In the genomic region with DNA sequence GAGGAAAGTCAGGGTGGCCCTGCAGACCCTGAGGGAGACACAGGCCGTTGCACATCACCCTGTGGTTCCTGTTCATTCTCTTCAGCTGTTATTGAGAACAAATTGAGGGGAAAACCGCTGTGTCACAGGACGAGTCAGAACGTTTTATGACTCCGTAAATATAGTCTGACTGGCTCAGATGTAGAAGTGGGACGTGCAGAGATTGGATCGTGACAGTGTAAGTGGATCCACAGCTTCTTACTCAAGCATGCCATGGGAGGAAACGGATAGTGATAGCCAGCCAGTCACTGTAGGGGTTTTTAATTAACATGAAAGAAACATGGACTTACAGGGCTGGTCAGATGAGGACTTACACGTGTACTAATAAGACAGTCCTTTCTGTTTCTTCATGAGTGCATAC, we compare ENCODE assay signal across 32 mouse cellular contexts.
DNase-seq lines count a peak whose midpoint lies in the region; ATAC-seq and TF ChIP-seq lines count a peak whose summit lies in the region.
"Had no signal": no experiment of that assay in that cellular context is flagged by ENCODE, and none has a peak within 500 bp of the region (broad histone marks: within the 10 kb centered on the region; RNA-seq: fewer than 3 reads in every experiment).

No protein-coding gene starts in this region.

- peaks cover 46% of the 10 kb centered on the region for H3K36me3 ChIP-seq in kidney, embryonic 16.5 days (ENCODE audit: insufficient read depth, low read length)
- peaks cover 65% of the 10 kb centered on the region for H3K36me3 ChIP-seq in forebrain, embryonic 12.5 days (replicated peaks)

- TF ChIP-seq CTCF in gastrocnemius, adult 2 months (IDR thresholded peaks at IDR 0.05), result no peak

- 21% methylated on average over 9 of the region's 9 CpGs for WGBS in kidney, embryonic 16.5 days
- 90% methylated on average over 9 of the region's 9 CpGs for WGBS in forebrain, embryonic 12.5 days

- no peak overlapping the region for H3K4me2 ChIP-seq in kidney, embryonic 16.5 days (replicated peaks; ENCODE audit: low read depth, low read length)
- H3K4me2 ChIP-seq in forebrain, embryonic 12.5 days, result no peak overlapping the region
- H3K4me2 ChIP-seq: embryonic facial prominence, embryonic 13.5 days; forebrain, embryonic 13.5 days; heart, embryonic 12.5 days; heart, embryonic 15.5 days; hindbrain, embryonic 14.5 days had no signal

- peak; percentile 67 for ATAC-seq in kidney, embryonic 16.5 days (ENCODE audit: low FRiP score, low TSS enrichment)
- ATAC-seq in forebrain, embryonic 12.5 days (ENCODE audit: low FRiP score), result no peak
- ATAC-seq: activated CD4-positive, CD25-positive, alpha-beta regulatory T cell, adult 4 months; forebrain, embryonic 13.5 days; forebrain, embryonic 16.5 days; hindbrain, postnatal 0 days; inflammation-experienced regulatory T-cells, adult 6 months; intestine, embryonic 16.5 days had no signal

- H3K27ac ChIP-seq in gastrocnemius, adult 2 months, result peak overlapping the region; percentile 87
- no peak overlapping the region for H3K27ac ChIP-seq in kidney, embryonic 16.5 days (ENCODE audit: low read length)
- no peak overlapping the region for H3K27ac ChIP-seq in forebrain, embryonic 12.5 days
- H3K27ac ChIP-seq: embryonic facial prominence, embryonic 10.5 days; embryonic facial prominence, embryonic 13.5 days; forebrain, embryonic 13.5 days; heart, embryonic 15.5 days; hindbrain, embryonic 14.5 days; hindbrain, postnatal 0 days had no signal

- no peak overlapping the region for H3K9ac ChIP-seq in kidney, embryonic 16.5 days (replicated peaks; ENCODE audit: low read length)
- H3K9ac ChIP-seq in forebrain, embryonic 12.5 days, result no peak overlapping the region
- H3K9ac ChIP-seq: embryonic facial prominence, embryonic 13.5 days; forebrain, embryonic 13.5 days; heart, embryonic 12.5 days; heart, embryonic 15.5 days; hindbrain, embryonic 14.5 days had no signal

- peak; percentile 40 for DNase-seq in gastrocnemius, adult 2 months
- no peak for DNase-seq in gastrocnemius, postnatal 10 days
- no peak for DNase-seq in kidney, adult 11 months
- DNase-seq in 416B (ENCODE audit: low read depth) (peak; percentile 15), NIH3T3 (ENCODE audit: low read depth) (peak; percentile 46)
- DNase-seq in heart, postnatal 4 days, result no peak
- DNase-seq: adrenal gland, adult 8-10 months; adrenal gland, postnatal 25 days; B cell, adult 2 months; cerebellum, adult 11-12 months; cerebellum, adult 8-10 months; cerebellum, postnatal 10 days; cerebellum, postnatal 36 days; embryo, embryonic 11 days; gastrocnemius, postnatal 14 days; heart, adult 18-20 months; heart, postnatal 10 days; heart, postnatal 36 days had no signal

- H3K9me3 ChIP-seq in kidney, embryonic 16.5 days (ENCODE audit: low read length), result no peaks in the 10 kb centered on the region
- H3K9me3 ChIP-seq in forebrain, embryonic 12.5 days, result no peaks in the 10 kb centered on the region
- H3K9me3 ChIP-seq: embryonic facial prominence, embryonic 10.5 days; embryonic facial prominence, embryonic 13.5 days; forebrain, embryonic 13.5 days; heart, embryonic 12.5 days; heart, embryonic 15.5 days had no signal

- H3K4me1 ChIP-seq in kidney, embryonic 16.5 days (ENCODE audit: insufficient read depth, low read length), result no peaks in the 10 kb centered on the region
- H3K4me1 ChIP-seq in forebrain, embryonic 12.5 days, result 0 out of 2 replicates have a peak, but pooled peaks cover 3% of the 10 kb centered on the region
- H3K4me1 ChIP-seq: embryonic facial prominence, embryonic 10.5 days; embryonic facial prominence, embryonic 13.5 days; heart, embryonic 15.5 days had no signal

- no peaks in the 10 kb centered on the region for H3K27me3 ChIP-seq in kidney, embryonic 16.5 days (ENCODE audit: insufficient read depth, low read length)
- H3K27me3 ChIP-seq in forebrain, embryonic 12.5 days, result no peaks in the 10 kb centered on the region
- H3K27me3 ChIP-seq: embryonic facial prominence, embryonic 13.5 days; forebrain, embryonic 13.5 days; heart, embryonic 12.5 days; heart, embryonic 15.5 days had no signal

- intact Hi-C loops in gastrocnemius, adult 2 months (cut with DNase I), result loop anchor here (5.0 kb wide), 1 partner anchor 72 kb away; no protein-coding TSS in a partner anchor

- H3K4me3 ChIP-seq in gastrocnemius, adult 2 months, result no peak overlapping the region; the same call in 1 of the 2 replicates
- H3K4me3 ChIP-seq in kidney, embryonic 16.5 days (ENCODE audit: low read length), result no peak overlapping the region
- no peak overlapping the region for H3K4me3 ChIP-seq in forebrain, embryonic 12.5 days (replicated peaks)
- H3K4me3 ChIP-seq: embryonic facial prominence, embryonic 10.5 days; embryonic facial prominence, embryonic 13.5 days; erythroblast, embryonic 14.5 days; forebrain, embryonic 13.5 days; heart, embryonic 12.5 days; heart, embryonic 15.5 days had no signal

Comparison
In these comparisons a context has a peak if more than half of its experiments do, and no peak if none do; other contexts are left out.
1. DNase-seq: peak in gastrocnemius, adult 2 months (single experiment), 416B (single experiment) and NIH3T3 (single experiment); none in gastrocnemius, postnatal 10 days (single experiment), kidney, adult 11 months (single experiment) and heart, postnatal 4 days (single experiment).